Mouse (Mus musculus): Measurements from ENCODE around the gene Noct.
"Not testable (repeated sequence)": the region's sequence is repeated elsewhere in the genome, so short reads cannot be mapped to it uniquely, and the experiment has no call there.

GRCm38 (mm10) chr3:51183508-51183907 is 40.7 kb upstream of the Noct start:
- TF ChIP-seq EP300, CTCF (IDR thresholded peaks at IDR 0.05; ENCODE audit: low read depth): not testable (repeated sequence)
